8 mouse cellular contexts compared by ENCODE assay signal in genomic region chr2:119326161-119327101, GRCm38 (mm10). TPM values are rescaled to one million over a fixed set of nuclear protein-coding genes. Genes with fewer than 3 reads are reported as not detected.
DNase-seq lines count a peak whose midpoint lies in the region; ATAC-seq and TF ChIP-seq lines count a peak whose summit lies in the region.

No protein-coding gene starts in this region.

- H3K4me3 ChIP-seq in lung, adult 2 months (replicated peaks; ENCODE audit: extremely low read depth, low read depth, low read length): peak overlapping the region; percentile 81
- peak overlapping the region; percentile 70 for H3K4me3 ChIP-seq in brown adipose tissue, adult 24 weeks (ENCODE audit: insufficient read depth, low read depth, low read length)
- peak overlapping the region; percentile 52 for H3K4me3 ChIP-seq in liver, embryonic 13.5 days (replicated peaks)
- peak overlapping the region; percentile 55 for H3K4me3 ChIP-seq in stomach, postnatal 0 days (ENCODE audit: low read depth, low read length)

- H3K9ac ChIP-seq in liver, embryonic 13.5 days: peak overlapping the region; percentile 47
- H3K9ac ChIP-seq in stomach, postnatal 0 days (ENCODE audit: low read length): peak overlapping the region; percentile 65

- peak overlapping the region; percentile 84 for H3K27ac ChIP-seq in brown adipose tissue, adult 24 weeks (replicated peaks; ENCODE audit: low read depth, low read length)
- no peak overlapping the region for H3K27ac ChIP-seq in liver, embryonic 13.5 days
- peak overlapping the region; percentile 75 for H3K27ac ChIP-seq in stomach, postnatal 0 days (replicated peaks)

- peaks cover 100% of the 10 kb centered on the region for H3K27me3 ChIP-seq in liver, embryonic 13.5 days
- H3K27me3 ChIP-seq in stomach, postnatal 0 days (ENCODE audit: control insufficient read depth, insufficient read depth, low read length): peaks cover 15% of the 10 kb centered on the region; the same call in 1 of the 2 replicates

- under 1% methylated on average over 61 of the region's 61 CpGs for WGBS in lung, adult 2 months
- under 1% methylated on average over 61 of the region's 61 CpGs for WGBS in liver, embryonic 13.5 days (ENCODE audit: insufficient replicate concordance)
- WGBS in stomach, postnatal 0 days: under 1% methylated on average over 54 of the region's 61 CpGs

- H3K9me3 ChIP-seq in liver, embryonic 13.5 days (replicated peaks): no peaks in the 10 kb centered on the region
- no peaks in the 10 kb centered on the region for H3K9me3 ChIP-seq in stomach, postnatal 0 days (ENCODE audit: control insufficient read depth, low read length)

- no peak for TF ChIP-seq CTCF in lung, adult 2 months (IDR thresholded peaks at IDR 0.05; ENCODE audit: insufficient read depth, low read length)
- TF ChIP-seq CTCF in stomach, postnatal 0 days (IDR thresholded peaks at IDR 0.05; ENCODE audit: low read depth): no peak

- H3K4me1 ChIP-seq in lung, adult 2 months (ENCODE audit: control insufficient read depth, insufficient read depth, low read length): peaks cover 20% of the 10 kb centered on the region
- H3K4me1 ChIP-seq in brown adipose tissue, adult 24 weeks (ENCODE audit: control insufficient read depth, insufficient read depth, insufficient read length, low read length): peaks cover 8% of the 10 kb centered on the region
- peaks cover 65% of the 10 kb centered on the region for H3K4me1 ChIP-seq in liver, embryonic 13.5 days (replicated peaks)
- peaks cover 7% of the 10 kb centered on the region for H3K4me1 ChIP-seq in stomach, postnatal 0 days (replicated peaks; ENCODE audit: control insufficient read depth, insufficient read depth)

- no peaks in the 10 kb centered on the region for H3K36me3 ChIP-seq in liver, embryonic 13.5 days
- no peaks in the 10 kb centered on the region for H3K36me3 ChIP-seq in stomach, postnatal 0 days (ENCODE audit: control insufficient read depth, insufficient read depth, low read length)

- intact Hi-C loops in heart, postnatal 36 days (cut with DNase I): loop anchor here (1.0 kb wide), 3 partner anchors 10 to 26 kb away; no protein-coding TSS in a partner anchor

- no peak for ATAC-seq in liver, embryonic 13.5 days (ENCODE audit: low read depth)
- ATAC-seq in stomach, postnatal 0 days (ENCODE audit: low FRiP score, low TSS enrichment): no peak

- no peak for DNase-seq in lung, adult 2 months
- no peak for DNase-seq in lung, adult 18-20 months
- peak; percentile 33 to 44 for DNase-seq in heart, postnatal 36 days
- DNase-seq in liver, embryonic 13.5 days: no peak
- DNase-seq in stomach, postnatal 0 days (ENCODE audit: low spot score): peak; percentile 51
- DNase-seq in layer of hippocampus, adult 9-11 months: no peak
- DNase-seq in layer of hippocampus, postnatal 36 days: no peak

- 0 out of 2 replicates have a peak, but pooled peaks have one; percentile 2 for TF ChIP-seq POLR2A in lung, adult 2 months (IDR thresholded peaks at IDR 0.05; ENCODE audit: borderline replicate concordance, extremely low read depth, low read depth, low read length)

- TF ChIP-seq EP300 in stomach, postnatal 0 days (optimal IDR thresholded peaks at IDR 0.05): no peak

- H3K4me2 ChIP-seq in liver, embryonic 13.5 days: peak overlapping the region; percentile 62
- peak overlapping the region; percentile 88 for H3K4me2 ChIP-seq in stomach, postnatal 0 days (replicated peaks; ENCODE audit: low read depth)

RNA-seq across cellular contexts. Expression of gene Dll4, which starts 0.8 kb away (rescaled TPM):
- polyA plus RNA-seq in lung, adult 2 months (2012; rRNA removed): 114 TPM in 2 replicates
- 3.2 and 5.8 TPM in 2 replicates for polyA plus RNA-seq in brown adipose tissue, adult 24 weeks (2012; ENCODE audit: insufficient read depth, insufficient read length, missing spikeins)
- total RNA-seq in heart, postnatal 36 days (2021): 10 to 100 TPM; 16.3 to 22.1 TPM
- 1.7 and 1.9 TPM in 2 replicates for polyA plus RNA-seq in liver, embryonic 13.5 days (2015; fragmentation: Nextera tagmentation; extraction: Ambion mirVana)
- 3.7 TPM in 2 replicates for polyA plus RNA-seq in stomach, postnatal 0 days (2015; fragmentation: Nextera tagmentation; extraction: Ambion mirVana)
- total RNA-seq in layer of hippocampus, postnatal 36 days (2021): 1 to 10 TPM; 2.7 TPM

RNA-seq across cellular contexts. Expression of gene Chac1, which starts 24.6 kb away (rescaled TPM):
- polyA plus RNA-seq in lung, adult 2 months (2012; rRNA removed): 9.2 and 10.7 TPM in 2 replicates
- polyA plus RNA-seq in brown adipose tissue, adult 24 weeks (2012; ENCODE audit: insufficient read depth, insufficient read length, missing spikeins): 2.1 and 2.3 TPM in 2 replicates
- 10 to 100 TPM; 11.3 to 12.3 TPM for total RNA-seq in heart, postnatal 36 days (2021)
- polyA plus RNA-seq in liver, embryonic 13.5 days (2015; fragmentation: Nextera tagmentation; extraction: Ambion mirVana): 1.0 and 2.0 TPM in 2 replicates
- polyA plus RNA-seq in stomach, postnatal 0 days (2015; fragmentation: Nextera tagmentation; extraction: Ambion mirVana): 2.0 and 2.6 TPM in 2 replicates
- total RNA-seq in layer of hippocampus, postnatal 36 days (2021): 1 to 10 TPM; 5.2 to 5.8 TPM

RNA-seq across cellular contexts. Expression of gene Vps18, which starts 37.9 kb away (rescaled TPM):
- 24.1 and 25.9 TPM in 2 replicates for polyA plus RNA-seq in lung, adult 2 months (2012; rRNA removed)
- 3.6 and 4.8 TPM in 2 replicates for polyA plus RNA-seq in brown adipose tissue, adult 24 weeks (2012; ENCODE audit: insufficient read depth, insufficient read length, missing spikeins)
- 10 to 100 TPM; 13.5 to 13.9 TPM for total RNA-seq in heart, postnatal 36 days (2021)
- polyA plus RNA-seq in liver, embryonic 13.5 days (2015; fragmentation: Nextera tagmentation; extraction: Ambion mirVana): 6.5 and 6.6 TPM in 2 replicates
- polyA plus RNA-seq in stomach, postnatal 0 days (2015; fragmentation: Nextera tagmentation; extraction: Ambion mirVana): 7.7 and 8.0 TPM in 2 replicates
- 10 to 100 TPM; 40.6 to 41.5 TPM for total RNA-seq in layer of hippocampus, postnatal 36 days (2021)

RNA-seq across cellular contexts. Expression of gene Rhov, which starts 55.4 kb away (rescaled TPM):
- polyA plus RNA-seq in lung, adult 2 months (2012; rRNA removed): 1.6 and 3.0 TPM in 2 replicates
- not detected in 2 replicates for polyA plus RNA-seq in brown adipose tissue, adult 24 weeks (2012; ENCODE audit: insufficient read depth, insufficient read length, missing spikeins)
- not detected for total RNA-seq in heart, postnatal 36 days (2021)
- 0.08 and 0.16 TPM in 2 replicates for polyA plus RNA-seq in liver, embryonic 13.5 days (2015; fragmentation: Nextera tagmentation; extraction: Ambion mirVana)
- 17.0 and 19.4 TPM in 2 replicates for polyA plus RNA-seq in stomach, postnatal 0 days (2015; fragmentation: Nextera tagmentation; extraction: Ambion mirVana)
- total RNA-seq in layer of hippocampus, postnatal 36 days (2021): 1 to 10 TPM; 6.4 to 6.9 TPM

Comparison
In these comparisons a context has a peak if more than half of its experiments do, and no peak if none do; other contexts are left out.
1. DNase-seq: peak in heart, postnatal 36 days (2 of 2) and stomach, postnatal 0 days (single experiment); none in lung, adult 2 months (single experiment), lung, adult 18-20 months (0 of 2), liver, embryonic 13.5 days (single experiment), layer of hippocampus, adult 9-11 months (single experiment) and layer of hippocampus, postnatal 36 days (0 of 2).
2. RNA of gene Dll4, which starts 0.8 kb away (polyA plus RNA-seq): 114 TPM in lung, adult 2 months; 3.7 TPM in stomach, postnatal 0 days, 3.2 to 5.8 TPM in brown adipose tissue, adult 24 weeks and 1.7 to 1.9 TPM in liver, embryonic 13.5 days; every median in the first group is over 10 times any median in the second.
3. Peak in every context shown above with its lines, with median percentiles within 50 percentile points of each other: H3K4me3 ChIP-seq.